Mouse (Mus musculus) urinary bladder, postnatal 14 days (tissue): Measurements from ENCODE around the gene Cisd1.
"Not testable (repeated sequence)": the region's sequence is repeated elsewhere in the genome, so short reads cannot be mapped to it uniquely, and the experiment has no call there.

Experiments used
- DNase-seq: peaks from one replicate; pipeline ENCODE4 v3.0.0; 2021; ENCODE audit warnings: low spot score

The Cisd1 gene

DNA sequence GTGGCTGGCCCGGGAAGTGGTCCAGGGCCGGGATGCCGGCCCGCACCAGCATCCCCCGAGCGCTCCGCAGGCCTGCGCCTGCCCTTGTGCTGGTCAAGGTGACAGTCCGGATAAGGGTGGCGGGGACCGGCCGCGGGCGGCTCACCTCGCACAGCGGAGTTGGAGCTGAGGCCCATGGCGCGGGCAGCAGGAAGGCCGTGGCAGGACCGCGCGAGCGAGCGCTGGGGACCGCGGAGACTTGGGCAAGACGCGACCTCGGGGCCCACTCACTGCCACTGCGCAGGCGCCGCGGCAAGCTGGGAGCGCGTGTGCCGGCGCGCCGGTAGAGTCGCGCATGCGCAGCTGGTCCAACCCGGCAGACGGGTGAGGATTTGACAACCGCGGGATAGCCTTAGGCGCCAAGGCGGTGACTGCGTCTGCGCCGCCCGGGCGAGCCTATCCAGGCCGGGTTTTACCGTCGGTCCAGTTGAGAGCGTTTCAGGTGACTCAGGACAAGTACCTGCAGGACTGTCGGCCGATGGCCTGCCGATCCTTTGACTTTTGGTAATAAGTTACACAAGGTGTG, at the start of gene Cisd1:
Gene Cisd1 (minus strand): TSS at position 376 of the 565 bp plus-strand sequence.
- peak; percentile 95 for DNase-seq

DNA sequence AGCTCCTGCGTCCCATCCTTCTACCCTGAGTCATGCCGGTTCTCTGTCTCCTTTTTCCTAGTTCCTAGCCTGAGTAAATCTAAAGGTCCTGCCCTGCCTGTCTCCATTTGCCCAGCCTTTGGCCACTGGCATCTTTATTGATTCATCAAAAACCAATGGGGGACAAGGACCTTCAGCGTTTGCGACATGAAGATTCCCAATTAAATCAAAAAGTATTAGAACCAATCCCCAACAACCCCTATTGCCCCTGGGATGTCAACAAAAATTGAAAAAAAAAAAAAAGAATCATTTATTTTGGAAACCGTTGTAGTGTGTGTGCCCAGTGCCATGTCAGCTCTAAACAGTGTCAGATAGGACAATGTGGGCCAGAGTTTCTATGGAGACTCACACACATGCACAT, 44.6 kb upstream of the Cisd1 start:
- no peak for DNase-seq

DNA sequence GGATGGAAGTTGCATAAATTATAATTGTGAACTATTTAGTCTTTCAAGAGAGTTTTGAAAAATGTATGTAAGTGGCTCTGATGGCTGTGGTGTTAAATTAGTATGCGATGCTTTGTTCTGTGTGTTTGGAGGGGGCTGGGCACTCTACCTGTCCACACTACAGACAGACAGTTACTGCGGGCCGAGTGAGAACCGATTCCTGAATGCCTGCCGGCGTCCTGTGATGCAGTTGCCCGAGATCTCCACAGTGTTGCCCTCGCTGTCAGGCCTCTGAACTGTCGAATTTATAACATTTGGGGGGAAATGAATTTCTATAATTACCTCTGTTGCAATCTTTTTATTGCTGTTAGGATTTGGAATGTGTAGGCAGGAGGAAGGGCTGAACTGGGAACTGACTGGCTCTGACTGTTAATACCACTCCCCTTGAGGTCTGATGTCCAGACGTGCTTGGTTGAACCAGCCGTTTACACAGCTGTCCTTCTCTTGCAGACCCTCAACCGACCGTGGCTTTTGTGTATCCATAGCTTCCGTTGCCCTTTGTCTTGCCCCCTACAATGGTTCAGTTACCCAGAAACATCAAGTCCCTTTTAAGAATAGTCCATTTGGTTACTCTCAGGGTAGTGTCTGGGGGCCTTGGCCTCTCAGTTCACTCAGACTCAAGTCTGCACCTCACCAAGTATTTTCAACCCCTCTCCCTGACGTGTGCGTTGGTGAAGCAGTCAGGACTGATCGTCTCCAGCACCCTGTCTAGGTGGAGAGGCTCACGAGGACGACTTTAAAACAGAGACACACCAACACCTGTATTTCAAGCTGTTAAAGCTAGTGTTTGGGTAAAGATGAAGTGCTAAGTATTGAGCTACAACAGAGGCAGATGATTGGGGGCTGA, 39.6 kb upstream of the Cisd1 start:
- no peak for DNase-seq

DNA sequence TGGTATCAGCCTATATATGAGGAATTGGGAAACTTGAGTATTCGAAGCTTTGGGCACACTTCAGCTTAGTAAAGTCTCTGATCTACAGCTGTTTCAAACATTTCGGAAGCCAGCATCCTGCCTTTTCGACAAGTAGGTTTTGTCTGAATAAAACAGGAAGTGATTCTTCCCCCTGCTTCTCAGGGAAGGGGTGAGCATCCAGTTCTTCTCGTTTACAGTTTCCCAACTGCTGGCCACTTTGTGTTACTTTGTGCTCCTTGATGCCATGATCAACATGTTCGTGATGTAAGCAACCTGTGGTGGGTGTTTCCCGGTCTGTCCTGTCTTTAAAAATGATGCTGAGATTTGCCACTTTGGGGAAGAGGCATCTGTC, 38.8 kb upstream of the Cisd1 start:
- DNase-seq: not testable (repeated sequence)

DNA sequence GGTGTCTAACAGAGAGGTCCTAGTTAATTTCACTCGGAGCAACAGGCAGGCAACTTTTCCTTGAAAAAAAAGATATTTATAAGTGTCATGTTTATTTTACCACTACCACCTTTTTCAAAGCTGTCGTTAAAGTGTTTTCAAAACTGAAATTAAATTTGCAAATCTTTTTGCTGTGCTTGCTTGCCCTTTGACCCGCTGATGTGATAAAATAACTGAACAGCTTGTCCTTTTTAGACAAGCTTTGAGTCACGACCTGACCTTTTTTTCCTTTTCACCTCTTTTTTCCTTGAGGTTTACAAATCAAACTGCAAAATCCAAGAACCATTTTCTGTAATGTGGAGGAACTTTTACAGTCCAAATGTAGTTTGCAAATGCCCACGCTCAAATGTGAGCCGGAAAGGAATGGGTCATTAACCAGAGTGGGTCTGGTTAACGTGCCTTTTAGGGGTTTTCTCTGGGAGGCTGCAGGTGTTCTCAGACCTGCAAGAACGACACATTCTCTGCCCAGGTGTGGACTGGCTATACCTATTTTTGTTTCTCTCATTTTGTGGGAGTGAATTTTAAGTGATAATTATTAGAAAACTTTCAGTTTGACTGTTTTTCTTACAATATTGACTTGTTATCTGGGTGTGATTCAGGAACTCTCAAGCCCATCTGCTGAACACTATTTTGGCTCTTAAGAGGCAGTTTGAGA, 38.3 kb upstream of the Cisd1 start:
- no peak for DNase-seq

DNA sequence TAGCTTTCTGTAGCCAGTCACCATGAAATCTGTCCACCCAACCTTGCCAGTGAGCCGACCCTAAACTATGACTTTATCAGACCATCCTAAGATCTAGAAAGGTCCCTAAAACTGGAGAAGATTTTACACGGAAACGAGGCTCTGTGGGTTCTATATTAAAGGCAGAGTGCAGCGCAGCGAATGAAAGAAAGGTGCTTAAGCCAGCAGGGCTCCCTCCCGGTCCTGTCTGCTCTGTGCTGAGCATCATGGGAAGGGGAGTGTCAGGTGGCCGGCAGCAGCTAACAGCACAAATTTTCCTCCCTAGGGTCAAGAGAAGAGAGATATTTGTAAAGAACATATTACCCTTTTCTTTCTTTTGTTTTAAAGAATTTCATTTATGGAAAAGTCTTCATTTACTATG, 37.4 kb upstream of the Cisd1 start:
- DNase-seq: no peak

DNA sequence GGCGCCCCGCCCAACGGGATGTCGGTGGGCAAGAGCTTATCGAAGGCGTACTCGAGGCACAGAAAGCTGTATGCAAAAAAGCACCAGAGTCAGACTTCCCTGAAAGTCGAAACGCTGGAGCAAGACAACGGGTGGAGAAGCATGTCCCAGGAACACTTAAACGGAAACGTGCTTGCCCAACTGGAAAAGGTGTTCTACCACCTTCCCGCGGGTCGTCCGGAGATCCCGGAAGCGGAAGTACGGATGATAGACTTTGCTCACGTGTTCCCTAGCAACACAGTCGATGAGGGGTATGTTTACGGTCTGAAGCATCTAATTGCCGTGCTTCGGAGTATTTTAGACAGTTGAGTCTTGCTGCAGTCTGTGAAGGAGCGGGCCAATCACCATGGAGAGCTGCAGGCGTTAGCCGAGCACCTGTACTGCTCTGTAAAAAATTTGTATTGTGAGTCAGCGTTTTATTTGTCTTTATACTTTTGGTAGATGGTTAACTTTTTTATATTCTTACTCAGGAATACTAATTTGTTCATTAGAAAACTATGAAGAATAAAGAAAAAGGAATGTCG, 36.8 kb upstream of the Cisd1 start:
- DNase-seq: no peak

DNA sequence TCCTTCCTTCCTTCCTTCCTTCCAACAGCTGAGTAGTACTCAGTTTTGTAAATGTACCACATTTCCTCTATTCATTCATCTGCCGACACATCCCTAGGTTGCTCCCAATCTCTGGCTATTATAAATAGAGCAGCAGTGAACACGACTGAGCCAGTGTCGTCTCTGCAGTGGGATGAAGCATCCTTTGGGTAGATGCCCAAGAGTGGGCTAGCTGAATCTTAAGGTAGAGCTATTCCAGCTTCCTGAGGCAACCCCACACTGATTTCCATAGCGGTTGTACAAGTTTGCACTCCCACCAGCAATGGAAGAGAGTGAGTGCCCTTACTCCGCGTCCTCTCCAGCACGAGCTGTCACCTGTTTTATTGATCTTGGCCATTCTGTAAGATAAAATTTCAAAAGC, 35.7 kb upstream of the Cisd1 start:
- DNase-seq: no peak

DNA sequence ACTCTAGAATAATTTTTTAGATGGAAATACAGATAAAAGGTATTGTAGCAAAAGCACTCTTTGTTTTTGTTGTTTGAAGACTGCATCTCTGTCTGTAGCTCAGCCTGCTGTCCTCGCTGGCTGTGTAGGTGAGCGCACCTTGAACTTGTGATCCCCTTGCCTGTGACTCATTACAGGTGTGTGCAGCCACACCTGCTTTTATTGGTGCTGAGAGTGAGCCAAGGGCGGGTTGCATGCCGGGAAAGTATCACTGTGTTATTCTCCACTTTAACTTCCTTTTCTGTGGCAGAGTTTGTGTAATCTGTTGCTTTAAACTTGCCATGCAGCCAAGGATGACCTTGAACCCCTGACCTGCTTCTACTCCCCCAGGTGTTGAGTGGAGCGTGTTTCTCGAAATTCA, 31.3 kb upstream of the Cisd1 start:
- DNase-seq: peak; percentile 15

DNA sequence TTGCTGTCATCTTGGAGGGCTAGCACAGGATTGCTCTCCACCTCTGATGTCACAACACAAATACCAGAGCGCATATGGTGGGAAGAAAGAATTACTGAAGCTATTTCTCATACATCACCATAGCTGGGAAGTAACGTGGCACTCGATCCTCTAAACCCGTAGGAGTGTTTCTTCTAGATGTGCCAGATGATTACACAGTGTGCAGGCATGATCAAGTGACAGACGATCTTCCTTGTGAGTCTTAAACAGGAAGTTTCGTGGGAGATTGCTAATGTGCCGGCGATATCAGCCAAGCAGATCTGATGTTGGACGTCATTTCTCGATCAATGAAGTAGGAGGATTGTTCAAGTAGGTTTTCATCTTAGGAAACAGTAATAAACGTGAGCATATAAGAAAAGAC, 29.0 kb upstream of the Cisd1 start:
- no peak for DNase-seq

DNA sequence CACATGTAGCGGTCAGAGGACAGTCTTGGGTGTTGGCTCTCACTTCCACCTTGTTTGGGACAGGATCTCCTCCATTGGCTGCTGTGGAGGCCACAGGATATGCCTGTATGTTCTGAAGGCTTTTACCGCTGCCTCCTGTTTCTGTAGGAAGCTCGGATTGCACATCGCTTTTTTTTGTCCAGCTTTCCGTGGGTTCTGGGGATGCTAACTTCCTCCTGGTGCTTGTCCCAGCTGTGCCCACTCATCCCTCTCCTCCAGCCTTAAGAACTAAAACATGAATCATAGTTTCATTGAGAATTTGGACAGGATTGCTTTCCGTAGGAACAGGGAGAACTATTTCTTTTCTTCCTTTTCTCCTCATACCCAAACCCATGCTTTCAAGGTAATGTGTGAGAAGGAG, 27.1 kb upstream of the Cisd1 start:
- no peak for DNase-seq

DNA sequence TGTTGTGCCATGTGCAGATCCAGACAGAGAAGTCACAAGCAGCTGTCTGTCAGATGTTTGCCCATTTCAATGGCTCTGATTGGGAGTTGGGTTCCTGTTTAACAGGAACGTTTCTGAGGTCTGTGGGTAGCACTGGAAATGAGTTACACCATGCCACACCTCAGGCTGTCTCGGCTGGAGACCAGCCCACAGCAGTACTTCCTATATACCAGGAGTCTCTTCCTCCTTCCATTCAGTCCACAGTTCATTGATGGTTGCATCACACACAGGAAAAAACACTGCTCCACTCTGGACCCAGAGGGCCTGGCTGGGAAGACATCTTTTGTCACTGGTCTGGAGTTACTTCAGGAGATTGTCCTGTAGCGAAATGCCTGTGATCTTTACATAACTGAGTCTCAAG, 24.7 kb upstream of the Cisd1 start:
- no peak for DNase-seq

DNA sequence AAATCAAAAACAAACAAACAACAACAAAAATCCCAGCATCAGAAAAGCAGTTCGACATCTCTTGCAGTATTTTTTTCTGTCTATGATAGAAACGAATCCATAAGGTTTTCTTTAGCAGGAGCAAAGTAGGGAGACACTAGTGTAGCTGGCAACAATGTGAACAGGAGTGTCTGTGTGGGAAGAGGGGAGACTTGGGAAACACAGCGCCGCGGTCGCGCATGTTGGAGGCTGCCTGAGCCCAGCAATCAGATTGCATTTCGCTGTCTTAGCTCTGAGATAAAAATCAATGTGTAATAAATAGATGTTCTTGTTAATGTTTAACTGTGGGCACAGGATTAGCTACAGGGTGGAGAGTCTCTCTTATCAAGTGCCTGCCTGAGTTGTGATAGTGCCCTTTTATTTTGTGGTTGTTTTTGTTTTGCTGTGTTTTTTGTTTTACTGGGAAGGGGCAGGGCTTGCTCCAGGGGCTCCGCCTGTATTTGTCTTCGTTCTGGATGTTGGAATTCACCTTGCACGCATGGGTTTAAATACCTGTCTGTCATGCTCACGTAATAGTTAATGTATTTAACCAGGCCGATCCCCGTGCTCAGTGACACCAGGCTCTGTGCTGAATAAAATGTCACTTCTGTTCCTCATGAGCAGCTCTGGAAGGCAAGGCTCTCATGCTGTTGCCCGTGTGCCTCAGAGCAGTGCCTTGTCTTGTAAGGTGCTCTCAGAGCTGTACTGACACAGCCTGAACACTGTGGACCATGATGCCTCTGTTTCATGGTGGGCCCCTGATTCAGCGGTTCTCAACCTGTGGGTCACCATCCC, 23.6 kb upstream of the Cisd1 start:
- no peak for DNase-seq

DNA sequence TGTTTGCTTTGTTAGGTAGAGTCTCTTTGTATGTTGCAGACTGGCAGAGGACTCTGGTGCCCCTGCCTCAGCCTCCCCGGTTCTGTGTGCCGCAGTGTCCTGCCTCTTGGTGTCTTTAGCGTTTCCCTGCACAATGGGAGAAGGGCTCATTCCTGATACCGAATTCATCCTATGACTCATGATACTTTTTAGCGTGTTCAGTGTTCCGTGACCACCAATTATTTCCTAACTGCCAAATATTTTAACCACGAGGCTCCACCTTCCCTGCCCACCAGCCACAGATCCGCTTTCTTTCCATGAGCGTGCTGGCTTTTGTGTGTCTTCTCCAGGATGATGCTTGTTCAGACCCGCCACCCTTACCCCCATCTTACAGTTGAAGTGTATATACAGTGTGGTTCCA, 19.1 kb upstream of the Cisd1 start:
- no peak for DNase-seq

DNA sequence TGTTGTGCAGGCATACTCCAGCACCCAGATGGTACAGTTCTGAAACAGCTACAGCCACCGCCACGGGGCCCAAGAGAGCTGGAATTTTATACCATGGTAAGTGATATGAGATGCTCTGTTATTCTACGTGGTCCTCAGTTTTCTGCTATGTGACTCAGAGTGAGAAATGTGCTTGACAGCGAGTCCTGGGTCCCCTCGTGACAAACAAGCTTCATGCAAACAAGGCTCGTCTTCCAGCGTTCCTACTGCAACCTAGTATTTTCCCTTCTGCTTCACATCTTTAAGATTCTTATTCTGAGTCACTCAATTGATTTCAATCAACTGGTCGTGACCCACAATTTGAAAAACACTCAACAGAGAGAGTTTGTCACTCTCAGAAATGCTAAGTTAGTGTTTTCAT, 18.7 kb upstream of the Cisd1 start:
- DNase-seq: no peak

DNA sequence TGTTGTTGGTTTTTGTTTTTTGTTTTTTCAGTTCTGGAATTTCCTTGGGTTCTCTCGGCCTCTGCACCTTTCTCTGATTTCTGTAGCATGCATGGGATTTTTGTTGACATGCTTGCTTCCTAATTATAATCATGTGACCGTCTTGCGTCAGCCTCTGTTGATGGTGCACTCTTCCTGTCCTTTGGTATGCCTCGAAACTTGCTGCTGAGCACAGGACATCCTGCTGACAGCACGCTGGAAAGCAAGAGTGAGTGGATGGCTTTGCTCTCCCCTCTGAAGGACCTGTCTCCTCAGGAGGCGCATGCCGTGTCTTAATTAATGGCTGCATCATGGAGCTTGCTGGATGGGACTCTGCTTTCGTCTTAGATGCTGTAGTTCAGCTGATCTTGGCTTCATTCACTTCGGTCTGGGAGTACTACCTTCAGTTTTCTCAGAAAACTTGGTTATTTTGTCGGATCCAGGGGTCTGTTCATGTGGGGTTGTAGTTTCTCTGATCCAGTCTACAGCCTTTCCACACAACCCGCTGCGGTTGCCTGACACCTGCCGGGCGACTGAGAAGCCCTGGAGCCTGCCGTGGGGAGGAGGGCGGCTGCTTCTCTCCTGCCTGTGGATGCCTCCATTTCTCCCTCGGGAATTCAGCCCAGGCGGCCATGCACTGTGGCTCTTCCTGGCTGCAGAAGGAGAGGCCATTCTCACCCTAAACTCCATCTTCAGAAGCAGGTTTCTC, 17.2 kb upstream of the Cisd1 start:
- DNase-seq: no peak

DNA sequence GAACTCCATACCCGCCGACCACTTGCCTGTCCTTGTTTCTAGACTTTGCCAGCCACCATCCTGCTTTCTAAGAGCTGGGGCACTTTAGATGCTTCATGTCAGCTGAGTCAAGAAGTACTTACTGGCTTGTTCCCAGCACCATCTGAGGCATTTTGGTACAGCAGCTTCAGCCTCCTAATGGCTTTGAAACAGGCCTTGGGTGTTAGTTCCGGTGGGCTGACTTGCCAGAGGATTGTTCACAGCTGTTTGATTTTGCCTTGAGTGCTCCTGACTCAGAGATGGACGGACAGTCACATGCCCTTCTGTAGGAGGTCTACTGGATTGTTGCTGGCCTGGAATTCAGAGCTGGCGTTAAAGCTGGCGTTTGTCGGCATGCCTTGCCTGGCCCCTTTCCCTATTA, 16.3 kb upstream of the Cisd1 start:
- no peak for DNase-seq

DNA sequence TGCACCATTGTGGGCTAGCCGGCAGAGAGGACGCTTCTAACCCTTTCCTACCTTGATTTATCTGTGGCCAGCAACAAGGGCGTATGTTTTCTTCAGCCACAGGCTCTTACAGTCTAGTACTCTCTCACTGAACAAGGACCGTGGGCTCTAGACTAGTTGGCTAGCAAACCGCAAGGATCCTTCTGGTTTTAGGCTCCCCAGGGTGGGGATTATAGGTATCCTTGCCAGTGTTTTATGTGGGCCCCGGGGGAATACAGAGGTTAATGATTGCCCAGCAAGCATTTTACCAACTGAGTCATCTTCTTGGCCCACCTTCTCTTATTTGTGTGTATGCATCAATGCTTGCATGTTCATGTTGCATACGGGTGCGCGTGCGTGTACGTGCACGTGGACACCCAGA, 10.2 kb upstream of the Cisd1 start:
- no peak for DNase-seq

DNA sequence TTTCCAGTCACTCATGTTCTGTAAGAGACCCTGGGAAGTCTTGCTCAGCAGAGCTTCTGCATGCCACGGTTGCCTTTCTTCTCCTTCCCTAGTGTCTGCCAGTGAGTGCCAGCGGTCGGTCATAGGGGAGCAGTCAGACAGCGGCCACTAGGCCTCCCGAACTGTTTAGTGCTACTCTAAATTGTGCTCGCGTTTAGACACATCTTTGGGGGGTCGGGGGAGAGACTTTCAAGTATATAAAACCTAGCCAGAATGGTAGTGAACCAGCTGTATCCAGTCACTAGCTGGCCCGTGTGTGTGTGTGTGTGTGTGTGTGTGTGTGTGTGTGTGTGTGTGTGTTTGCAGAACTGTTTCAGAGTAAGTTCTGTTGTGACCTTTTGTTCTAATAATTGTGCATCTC, 9.1 kb upstream of the Cisd1 start:
- DNase-seq: no peak

DNA sequence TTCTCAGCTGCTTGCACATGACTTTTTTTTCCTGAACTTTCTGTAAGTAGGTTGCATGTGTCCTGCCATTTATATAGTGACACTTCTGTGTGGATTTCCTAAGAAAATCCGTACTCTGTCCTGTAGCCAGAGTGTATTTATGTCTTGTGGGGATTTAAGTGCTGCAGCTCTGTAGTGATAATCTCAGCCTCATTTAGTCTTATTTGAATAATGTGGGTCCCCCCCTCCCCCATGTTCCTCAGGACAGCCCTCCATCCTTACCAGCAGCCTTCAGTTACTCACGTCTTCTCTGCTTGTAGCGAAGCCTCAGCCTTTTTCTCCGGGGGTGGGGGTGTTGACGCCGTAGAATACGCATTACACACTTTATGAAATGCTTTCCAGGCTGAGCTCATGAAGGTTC, 6.5 kb upstream of the Cisd1 start:
- DNase-seq: no peak

DNA sequence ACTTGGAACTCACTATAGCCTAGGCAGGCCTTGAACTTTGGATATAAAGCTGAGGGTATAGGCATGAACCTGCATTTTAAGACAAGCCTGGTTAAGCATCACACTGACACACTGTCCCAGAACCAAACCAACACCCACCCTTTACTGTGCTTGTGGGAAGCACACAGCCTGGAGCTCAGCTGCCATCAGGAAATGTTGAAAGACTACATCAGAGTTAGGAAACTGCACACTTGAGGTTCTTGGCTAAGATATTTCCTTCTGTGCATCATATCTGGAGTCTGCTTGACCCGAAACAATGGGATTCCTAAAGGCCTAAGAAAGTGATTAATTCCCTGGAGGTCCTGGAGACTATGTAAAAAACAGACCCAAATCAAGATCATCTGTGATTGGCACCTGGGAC, 4.5 kb upstream of the Cisd1 start:
- no peak for DNase-seq
